Comparison of ENCODE assay signal across 11 mouse cellular contexts in genomic region chr14:36971211-36971610, GRCm38 (mm10).
"Had no signal": no experiment of that assay in that cellular context is flagged by ENCODE, and none has a peak within 500 bp of the region (broad histone marks: within the 10 kb centered on the region; RNA-seq: fewer than 3 reads in every experiment).

No protein-coding gene starts in this region.

- H3K4me3 ChIP-seq: hindbrain, embryonic 13.5 days; limb, embryonic 15.5 days; midbrain, embryonic 13.5 days had no signal

- H3K27me3 ChIP-seq: hindbrain, embryonic 13.5 days; limb, embryonic 15.5 days; midbrain, embryonic 13.5 days had no signal

- H3K36me3 ChIP-seq: hindbrain, embryonic 13.5 days; limb, embryonic 15.5 days; midbrain, embryonic 13.5 days had no signal

- ATAC-seq: hindbrain, postnatal 0 days; midbrain, embryonic 13.5 days had no signal

- H3K9me3 ChIP-seq: hindbrain, embryonic 13.5 days; limb, embryonic 15.5 days; midbrain, embryonic 13.5 days had no signal

- H3K9ac ChIP-seq: hindbrain, embryonic 13.5 days; limb, embryonic 15.5 days; midbrain, embryonic 13.5 days had no signal

- DNase-seq: layer of hippocampus, adult 9-11 months; layer of hippocampus, postnatal 36 days; lung, adult 18-20 months; lung, postnatal 36 days; spleen, adult 18-20 months; thymus, adult 18-20 months; thymus, postnatal 14 days had no signal

- H3K4me2 ChIP-seq: hindbrain, embryonic 13.5 days; limb, embryonic 15.5 days; midbrain, embryonic 13.5 days had no signal

- H3K27ac ChIP-seq: hindbrain, embryonic 13.5 days; hindbrain, postnatal 0 days; limb, embryonic 15.5 days; midbrain, embryonic 13.5 days had no signal
